Mouse (Mus musculus): ENCODE data around the gene Ano9. TPM values are rescaled to one million over a fixed set of nuclear protein-coding genes. Genes with fewer than 3 reads are reported as not detected.

The Ano9 gene
- polyA plus RNA-seq, 2 experiments, result 0.27 to 0.30 TPM

- Histone ChIP-seq H3K27me3 (ENCODE audit: control insufficient read depth, insufficient read depth, low read length) (peaks cover 13% of the 10 kb centered on the region), H3K9me3 (ENCODE audit: control insufficient read depth, low read length) (no peaks in the 10 kb centered on the region), H3K4me2 (ENCODE audit: low read depth) (peak overlapping the region; percentile 37), H3K27ac (no peak overlapping the region), H3K36me3 (replicated peaks; ENCODE audit: control insufficient read depth, insufficient read depth, low read depth) (no peaks in the 10 kb centered on the region), H3K9ac (replicated peaks) (no peak overlapping the region), H3K4me1 (replicated peaks; ENCODE audit: control insufficient read depth in 2 of 2, insufficient read depth in 2 of 2, low read length in 1 of 2) (peaks cover 21 to 31% of the 10 kb centered on the region in 2 experiments), H3K4me3 (ENCODE audit: insufficient read depth in 1 of 2, low read depth in 2 of 2, low read length in 2 of 2) (peak overlapping the region; percentile 4 to 24; a peak in 2 of 4 replicates)
- no peak for DNase-seq (ENCODE audit: low read depth in 3 of 3, low spot score in 3 of 3)
- ATAC-seq (ENCODE audit: insufficient read depth), result no peak
- TF ChIP-seq EP300 (IDR thresholded peaks at IDR 0.05; ENCODE audit: low read depth) (no peak), CTCF (IDR thresholded peaks at IDR 0.05; ENCODE audit: low read depth) (no peak)
- WGBS (ENCODE audit: insufficient replicate concordance), result 50% methylated on average over 6 of the region's 6 CpGs
Observed at GRCm38 (mm10) chr7:141096021-141096420, 21.6 kb downstream of the Ano9 start.

GRCm38 (mm10) chr7:141094487-141095205 is 23.0 kb downstream of the Ano9 start:
- Histone ChIP-seq H3K27me3 (ENCODE audit: control insufficient read depth, insufficient read depth, low read length) (peaks cover 5% of the 10 kb centered on the region), H3K4me3 (ENCODE audit: insufficient read depth in 1 of 2, low read depth in 2 of 2, low read length in 2 of 2) (no peak overlapping the region), H3K36me3 (replicated peaks; ENCODE audit: control insufficient read depth, insufficient read depth, low read depth) (no peaks in the 10 kb centered on the region), H3K4me2 (ENCODE audit: low read depth) (peak overlapping the region; percentile 37), H3K9ac (replicated peaks) (no peak overlapping the region), H3K27ac (no peak overlapping the region), H3K9me3 (ENCODE audit: control insufficient read depth, low read length) (no peaks in the 10 kb centered on the region), H3K4me1 (replicated peaks; ENCODE audit: control insufficient read depth in 2 of 2, insufficient read depth in 2 of 2, low read length in 1 of 2) (peaks cover 21 to 27% of the 10 kb centered on the region in 2 experiments)
- DNase-seq (ENCODE audit: low read depth in 3 of 3, low spot score in 3 of 3), result no peak
- TF ChIP-seq CTCF (IDR thresholded peaks at IDR 0.05; ENCODE audit: low read depth) (no peak), EP300 (IDR thresholded peaks at IDR 0.05; ENCODE audit: low read depth) (no peak)
- peak; percentile 14; the same call in 1 of the 2 replicates for ATAC-seq (ENCODE audit: insufficient read depth)
- 66% methylated on average over 15 of the region's 15 CpGs for WGBS (ENCODE audit: insufficient replicate concordance)

GRCm38 (mm10) chr7:141093950-141094349 is 23.7 kb downstream of the Ano9 start:
- TF ChIP-seq EP300 (IDR thresholded peaks at IDR 0.05; ENCODE audit: low read depth) (no peak), CTCF (IDR thresholded peaks at IDR 0.05; ENCODE audit: low read depth) (no peak)
- Histone ChIP-seq H3K27me3 (ENCODE audit: control insufficient read depth, insufficient read depth, low read length) (peaks cover 9% of the 10 kb centered on the region), H3K9ac (replicated peaks) (no peak overlapping the region), H3K9me3 (ENCODE audit: control insufficient read depth, low read length) (no peaks in the 10 kb centered on the region), H3K4me2 (ENCODE audit: low read depth) (peak overlapping the region; percentile 28), H3K36me3 (replicated peaks; ENCODE audit: control insufficient read depth, insufficient read depth, low read depth) (no peaks in the 10 kb centered on the region), H3K4me1 (replicated peaks; ENCODE audit: control insufficient read depth in 2 of 2, insufficient read depth in 2 of 2, low read length in 1 of 2) (peaks cover 18 to 27% of the 10 kb centered on the region in 2 experiments), H3K4me3 (ENCODE audit: insufficient read depth in 1 of 2, low read depth in 2 of 2, low read length in 2 of 2) (no peak overlapping the region), H3K27ac (no peak overlapping the region)
- no peak for ATAC-seq (ENCODE audit: insufficient read depth)
- DNase-seq (ENCODE audit: low read depth in 3 of 3, low spot score in 3 of 3), result peak in 2 of 3 experiments; percentile 24 to 31
- 68% methylated on average over 6 of the region's 6 CpGs for WGBS (ENCODE audit: insufficient replicate concordance)

- WGBS (ENCODE audit: insufficient replicate concordance), result 15% methylated on average over 37 of the region's 37 CpGs
- no peak overlapping the region for H3K27ac ChIP-seq
Observed at GRCm38 (mm10) chr7:141092051-141092735, 25.4 kb downstream of the Ano9 start.

GRCm38 (mm10) chr7:141090228-141090627 is 27.4 kb downstream of the Ano9 start:
- no peaks in the 10 kb centered on the region for H3K9me3 ChIP-seq (ENCODE audit: control insufficient read depth, low read length)
- H3K27ac ChIP-seq, result no peak overlapping the region
- H3K4me1 ChIP-seq (replicated peaks; ENCODE audit: control insufficient read depth in 2 of 2, insufficient read depth in 2 of 2, low read length in 1 of 2), result peaks cover 8 to 10% of the 10 kb centered on the region in 2 experiments; a peak in 3 of 4 replicates
- DNase-seq (ENCODE audit: low read depth in 3 of 3, low spot score in 3 of 3) (no peak), ATAC-seq (ENCODE audit: insufficient read depth) (no peak)
- TF ChIP-seq EP300 (IDR thresholded peaks at IDR 0.05; ENCODE audit: low read depth) (no peak), CTCF (IDR thresholded peaks at IDR 0.05; ENCODE audit: low read depth) (no peak)
- no peak overlapping the region for H3K4me3 ChIP-seq (ENCODE audit: insufficient read depth in 1 of 2, low read depth in 2 of 2, low read length in 2 of 2)
- H3K9ac ChIP-seq (replicated peaks), result no peak overlapping the region
- H3K4me2 ChIP-seq (ENCODE audit: low read depth), result no peak overlapping the region
- H3K27me3 ChIP-seq (ENCODE audit: control insufficient read depth, insufficient read depth, low read length), result peaks cover 25% of the 10 kb centered on the region
- WGBS (ENCODE audit: insufficient replicate concordance), result 60% methylated on average over 8 of the region's 8 CpGs
- H3K36me3 ChIP-seq (replicated peaks; ENCODE audit: control insufficient read depth, insufficient read depth, low read depth), result no peaks in the 10 kb centered on the region

More at GRCm38 (mm10) chr7:141092051-141092735, 25.4 kb downstream of the Ano9 start:
- peak; percentile 88 for ATAC-seq (ENCODE audit: insufficient read depth)
- TF ChIP-seq CTCF (IDR thresholded peaks at IDR 0.05; ENCODE audit: low read depth) (peak; percentile 99), EP300 (IDR thresholded peaks at IDR 0.05; ENCODE audit: low read depth) (no peak)
- peaks cover 25% of the 10 kb centered on the region for H3K27me3 ChIP-seq (ENCODE audit: control insufficient read depth, insufficient read depth, low read length)
- H3K4me2 ChIP-seq (ENCODE audit: low read depth), result peak overlapping the region; percentile 61
- no peaks in the 10 kb centered on the region for H3K36me3 ChIP-seq (replicated peaks; ENCODE audit: control insufficient read depth, insufficient read depth, low read depth)
- H3K4me3 ChIP-seq (ENCODE audit: insufficient read depth in 1 of 2, low read depth in 2 of 2, low read length in 2 of 2), result 0 out of 4 replicates have a peak overlapping the region, but pooled peaks of 1 of the 2 experiments have one; percentile 2
- DNase-seq (ENCODE audit: low read depth in 3 of 3, low spot score in 3 of 3), result peak; percentile 80 to 88 (median 81)
- H3K9ac ChIP-seq (replicated peaks), result no peak overlapping the region
- H3K4me1 ChIP-seq (replicated peaks; ENCODE audit: control insufficient read depth in 2 of 2, insufficient read depth in 2 of 2, low read length in 1 of 2), result peaks cover 17 to 26% of the 10 kb centered on the region in 2 experiments
- no peaks in the 10 kb centered on the region for H3K9me3 ChIP-seq (ENCODE audit: control insufficient read depth, low read length)
